Mouse (Mus musculus): ENCODE data around the gene Cops3. TPM values are rescaled to one million over a fixed set of nuclear protein-coding genes. Genes with fewer than 3 reads are reported as not detected.

Cops3 gene
- polyA plus RNA-seq, 1 experiment from 2014 or later, result 218 TPM

DNA sequence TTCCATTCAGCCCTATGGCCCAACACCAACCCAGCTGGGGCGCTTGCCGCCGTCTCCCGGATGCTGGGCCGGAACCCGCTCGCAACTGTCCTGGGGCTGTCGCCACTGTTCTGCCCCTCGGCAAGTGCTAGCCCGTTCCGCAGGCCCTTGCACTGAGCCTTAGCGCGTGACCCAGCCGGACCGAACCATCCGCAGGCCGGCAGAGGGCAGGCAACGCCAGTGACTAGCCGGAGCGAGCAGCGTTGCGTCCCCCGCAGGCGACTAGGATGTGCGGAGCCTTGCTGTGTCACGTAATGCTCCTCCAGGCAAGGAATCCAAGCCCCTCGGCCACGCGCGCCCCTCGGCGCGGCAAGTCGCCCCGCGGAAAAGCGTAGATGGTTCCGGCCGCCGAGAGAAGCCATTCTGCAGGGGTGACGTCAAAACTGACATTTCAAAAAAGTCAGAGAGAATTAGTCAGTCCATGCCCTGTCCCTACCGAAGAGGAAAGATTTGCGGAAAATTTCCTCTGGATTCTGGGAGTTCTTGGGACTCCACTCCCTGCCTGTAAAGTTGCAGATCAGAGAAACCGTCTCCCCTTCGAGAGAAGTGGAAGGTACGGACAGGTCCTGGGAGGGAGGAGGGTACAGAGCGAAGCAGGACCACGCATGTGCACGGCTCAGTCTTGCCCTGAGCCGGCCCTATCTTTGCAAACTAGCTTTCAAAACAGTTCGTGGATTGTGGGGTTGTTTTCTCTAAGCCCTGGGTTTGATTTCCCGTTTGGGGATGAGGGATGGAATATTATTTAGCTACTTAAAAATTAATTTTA lies 29.8 kb downstream of the Cops3 start, which contains the start of gene Flcn:
TSS of gene Flcn (minus strand) at position 347 of the 805 bp plus-strand sequence.
- under 1% methylated on average over 52 of the region's 52 CpGs for WGBS

DNA sequence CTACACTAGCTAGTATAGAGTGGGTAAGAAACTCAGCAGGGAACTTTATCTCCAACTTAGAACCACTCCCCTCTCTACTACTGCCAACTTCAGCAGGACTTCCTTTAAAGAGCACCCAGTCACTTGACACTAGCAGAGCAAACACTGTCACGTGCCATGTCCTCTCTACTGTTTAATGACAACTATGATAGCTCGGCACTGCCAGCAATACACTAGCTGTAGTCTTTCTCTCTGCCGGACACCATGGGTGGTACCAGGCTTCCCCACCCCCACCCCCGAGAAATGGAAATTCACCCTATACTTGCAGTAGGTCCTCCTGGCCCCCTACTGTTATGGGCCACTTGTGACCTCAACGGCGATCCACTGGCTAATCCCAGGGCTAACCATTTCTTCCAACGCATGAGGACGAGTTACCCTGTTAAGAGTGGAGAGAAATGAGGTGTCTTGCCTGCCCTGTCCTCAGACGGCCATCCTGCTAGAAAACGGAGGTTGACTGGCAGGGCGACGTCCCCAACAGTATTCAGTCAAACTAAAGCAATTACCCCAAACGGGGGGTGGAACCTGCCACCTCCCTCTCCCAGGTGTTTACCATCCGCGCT lies 30.5 kb downstream of the Cops3 start:
- Histone ChIP-seq H3K9me3 (no peaks in the 10 kb centered on the region), H3K27me3 (no peaks in the 10 kb centered on the region), H3K4me3 (replicated peaks) (peak overlapping the region; percentile 63), H3K9ac (replicated peaks) (peak overlapping the region; percentile 88), H3K36me3 (peaks cover 32% of the 10 kb centered on the region), H3K27ac (peak overlapping the region; percentile 99), H3K4me2 (replicated peaks) (peak overlapping the region; percentile 78), H3K4me1 (replicated peaks) (peaks cover 21% of the 10 kb centered on the region)
- peak; percentile 8; the same call in 1 of the 2 replicates for ATAC-seq
- WGBS, result under 1% methylated on average over 15 of the region's 15 CpGs

More for the DNA sequence above, 29.8 kb downstream of the Cops3 start, which contains the start of gene Flcn:
- peak; percentile 97 for ATAC-seq
- H3K9ac ChIP-seq (replicated peaks), result peak within 1 kb of the TSS; percentile 88
- H3K4me2 ChIP-seq (replicated peaks), result peak within 1 kb of the TSS; percentile 78
- H3K4me3 ChIP-seq (replicated peaks), result peak within 1 kb of the TSS; percentile 63
- peaks cover 25% of the 10 kb centered on the region for H3K36me3 ChIP-seq
- H3K4me1 ChIP-seq (replicated peaks), result peaks cover 21% of the 10 kb centered on the region
- no peaks in the 10 kb centered on the region for H3K9me3 ChIP-seq
- no peaks in the 10 kb centered on the region for H3K27me3 ChIP-seq
- H3K27ac ChIP-seq, result peak within 1 kb of the TSS; percentile 99

DNA sequence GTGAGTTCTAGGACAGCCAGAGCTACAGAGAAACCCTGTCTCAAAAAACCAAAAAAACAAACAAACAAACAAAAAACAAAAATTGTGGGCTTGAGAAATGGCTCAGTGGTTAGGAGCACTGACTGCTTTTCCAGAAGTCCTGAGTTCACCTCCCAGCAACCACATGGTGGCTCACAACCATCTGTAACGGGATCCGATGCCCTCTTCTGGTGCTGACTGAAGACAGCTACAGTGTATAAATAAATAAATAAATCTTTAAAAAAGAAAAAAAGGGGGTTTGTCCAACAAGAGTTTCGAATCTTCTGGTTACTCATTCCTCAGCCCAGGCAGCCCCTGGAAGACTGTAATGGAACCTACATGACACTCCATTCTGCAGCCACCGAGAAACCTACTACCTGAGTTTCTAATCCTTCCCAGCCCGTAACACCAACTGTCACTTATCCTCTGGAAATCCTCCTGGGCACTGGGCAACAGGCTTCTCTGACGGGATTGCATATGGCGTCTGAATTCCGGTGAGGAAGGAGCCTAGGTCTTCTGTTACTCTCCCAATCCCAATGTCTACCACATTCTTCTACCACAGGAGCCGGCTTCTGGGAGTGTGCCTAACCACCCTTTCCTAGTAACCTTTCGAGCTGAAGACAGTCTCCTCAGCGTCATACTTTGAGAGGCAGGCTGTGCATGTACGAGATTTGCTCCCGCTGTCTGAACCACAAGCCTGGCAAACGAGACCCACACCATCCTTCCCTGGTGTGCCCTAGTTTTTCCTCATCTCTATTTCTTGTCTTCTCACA lies 31.3 kb downstream of the Cops3 start:
- Histone ChIP-seq H3K9ac (replicated peaks) (peak overlapping the region; percentile 88), H3K9me3 (no peaks in the 10 kb centered on the region), H3K4me3 (replicated peaks) (peak overlapping the region; percentile 63), H3K4me2 (replicated peaks) (peak overlapping the region; percentile 78), H3K4me1 (replicated peaks) (peaks cover 21% of the 10 kb centered on the region), H3K36me3 (peaks cover 40% of the 10 kb centered on the region), H3K27ac (no peak overlapping the region), H3K27me3 (no peaks in the 10 kb centered on the region)
- ATAC-seq, result no peak
- 63% methylated on average over 14 of the region's 14 CpGs for WGBS

GRCm38 (mm10) chr11:59805656-59806055 lies 34.0 kb downstream of the Cops3 start:
- WGBS, result 100% methylated on average over 2 of the region's 2 CpGs
- no peak for ATAC-seq
- H3K9ac ChIP-seq (replicated peaks), result no peak overlapping the region
- no peak overlapping the region for H3K4me2 ChIP-seq (replicated peaks)
- H3K27me3 ChIP-seq, result no peaks in the 10 kb centered on the region
- peaks cover 67% of the 10 kb centered on the region for H3K36me3 ChIP-seq
- no peaks in the 10 kb centered on the region for H3K9me3 ChIP-seq
- H3K4me3 ChIP-seq (replicated peaks), result no peak overlapping the region
- no peak overlapping the region for H3K27ac ChIP-seq
- peaks cover 21% of the 10 kb centered on the region for H3K4me1 ChIP-seq (replicated peaks)

GRCm38 (mm10) chr11:59805256-59805655 lies 34.4 kb downstream of the Cops3 start:
- Histone ChIP-seq H3K9ac (replicated peaks) (no peak overlapping the region), H3K36me3 (peaks cover 71% of the 10 kb centered on the region)
- 84% methylated on average over 1 of the region's 1 CpGs for WGBS

GRCm38 (mm10) chr11:59804409-59805110 lies 35.1 kb downstream of the Cops3 start:
- no peak overlapping the region for H3K27ac ChIP-seq
- peaks cover 78% of the 10 kb centered on the region for H3K36me3 ChIP-seq
- 94% methylated on average over 22 of the region's 22 CpGs for WGBS
- ATAC-seq, result no peak
- no peak overlapping the region for H3K4me2 ChIP-seq (replicated peaks)
- H3K4me3 ChIP-seq (replicated peaks), result no peak overlapping the region
- no peaks in the 10 kb centered on the region for H3K27me3 ChIP-seq
- no peaks in the 10 kb centered on the region for H3K9me3 ChIP-seq
- no peak overlapping the region for H3K9ac ChIP-seq (replicated peaks)
- peaks cover 21% of the 10 kb centered on the region for H3K4me1 ChIP-seq (replicated peaks)

More at GRCm38 (mm10) chr11:59805256-59805655, 34.4 kb downstream of the Cops3 start:
- Histone ChIP-seq H3K9me3 (no peaks in the 10 kb centered on the region), H3K4me3 (replicated peaks) (no peak overlapping the region), H3K4me2 (replicated peaks) (no peak overlapping the region), H3K4me1 (replicated peaks) (peaks cover 21% of the 10 kb centered on the region), H3K27ac (no peak overlapping the region), H3K27me3 (no peaks in the 10 kb centered on the region)
- ATAC-seq, result no peak

GRCm38 (mm10) chr11:59803516-59803915 lies 36.1 kb downstream of the Cops3 start:
- H3K27ac ChIP-seq, result no peak overlapping the region
- H3K36me3 ChIP-seq, result peaks cover 89% of the 10 kb centered on the region

GRCm38 (mm10) chr11:59801881-59802280 lies 37.8 kb downstream of the Cops3 start:
- Histone ChIP-seq H3K4me3 (replicated peaks) (no peak overlapping the region), H3K4me1 (replicated peaks) (no peaks in the 10 kb centered on the region), H3K36me3 (peaks cover 97% of the 10 kb centered on the region), H3K9ac (replicated peaks) (no peak overlapping the region), H3K27ac (no peak overlapping the region), H3K27me3 (no peaks in the 10 kb centered on the region), H3K9me3 (no peaks in the 10 kb centered on the region), H3K4me2 (replicated peaks) (no peak overlapping the region)
- 97% methylated on average over 8 of the region's 8 CpGs for WGBS
- no peak for ATAC-seq

More at GRCm38 (mm10) chr11:59803516-59803915, 36.1 kb downstream of the Cops3 start:
- no peak overlapping the region for H3K9ac ChIP-seq (replicated peaks)
- ATAC-seq, result no peak
- H3K4me3 ChIP-seq (replicated peaks), result no peak overlapping the region
- no peaks in the 10 kb centered on the region for H3K9me3 ChIP-seq
- H3K4me1 ChIP-seq (replicated peaks), result peaks cover 13% of the 10 kb centered on the region
- H3K4me2 ChIP-seq (replicated peaks), result no peak overlapping the region
- 93% methylated on average over 14 of the region's 14 CpGs for WGBS
- H3K27me3 ChIP-seq, result no peaks in the 10 kb centered on the region

GRCm38 (mm10) chr11:59800412-59800811 lies 39.2 kb downstream of the Cops3 start:
- no peaks in the 10 kb centered on the region for H3K4me1 ChIP-seq (replicated peaks)
- no peaks in the 10 kb centered on the region for H3K9me3 ChIP-seq
- 92% methylated on average over 10 of the region's 10 CpGs for WGBS
- H3K4me3 ChIP-seq (replicated peaks), result no peak overlapping the region
- peaks cover 96% of the 10 kb centered on the region for H3K36me3 ChIP-seq
- H3K27ac ChIP-seq, result no peak overlapping the region
- H3K27me3 ChIP-seq, result no peaks in the 10 kb centered on the region
- no peak for ATAC-seq
- no peak overlapping the region for H3K4me2 ChIP-seq (replicated peaks)
- H3K9ac ChIP-seq (replicated peaks), result no peak overlapping the region

GRCm38 (mm10) chr11:59793390-59793789 lies 46.2 kb downstream of the Cops3 start:
- H3K36me3 ChIP-seq, result peaks cover 73% of the 10 kb centered on the region
- WGBS, result 90% methylated on average over 6 of the region's 6 CpGs
- no peaks in the 10 kb centered on the region for H3K4me1 ChIP-seq (replicated peaks)

GRCm38 (mm10) chr11:59789311-59789710 lies 50.3 kb downstream of the Cops3 start:
- peaks cover 34% of the 10 kb centered on the region for H3K36me3 ChIP-seq
- no peaks in the 10 kb centered on the region for H3K9me3 ChIP-seq
- H3K4me2 ChIP-seq (replicated peaks), result no peak overlapping the region
- no peak for ATAC-seq
- H3K27ac ChIP-seq, result no peak overlapping the region
- WGBS, result 96% methylated on average over 1 of the region's 1 CpGs
- no peak overlapping the region for H3K4me3 ChIP-seq (replicated peaks)
- peaks cover 18% of the 10 kb centered on the region for H3K27me3 ChIP-seq
- no peak overlapping the region for H3K9ac ChIP-seq (replicated peaks)
- H3K4me1 ChIP-seq (replicated peaks), result peaks cover 10% of the 10 kb centered on the region

More at GRCm38 (mm10) chr11:59793390-59793789, 46.2 kb downstream of the Cops3 start:
- H3K27me3 ChIP-seq, result 0 out of 2 replicates have a peak, but pooled peaks cover 2% of the 10 kb centered on the region
- H3K9me3 ChIP-seq, result no peaks in the 10 kb centered on the region
- H3K4me3 ChIP-seq (replicated peaks), result no peak overlapping the region
- H3K4me2 ChIP-seq (replicated peaks), result no peak overlapping the region
- no peak for ATAC-seq
- H3K27ac ChIP-seq, result no peak overlapping the region
- no peak overlapping the region for H3K9ac ChIP-seq (replicated peaks)
